Mouse (Mus musculus) thymus, postnatal 0 days (tissue): ENCODE data around the gene Krt10. TPM values are rescaled to one million over a fixed set of nuclear protein-coding genes. Genes with fewer than 3 reads are reported as not detected.

Experiments used
- DNase-seq: peaks from one replicate; pipeline ENCODE4 v3.0.0-alpha.2; 2015; ENCODE audit warnings: low spot score
- polyA plus RNA-seq: library from polyadenylated mRNA; unstranded; fragments of >200 nt; fragmentation: Nextera tagmentation; extraction: Ambion mirVana; gene quantifications from 2 replicates; pipeline ENCODE4 v1.2.1, GENCODE M21; 2015

The Krt10 gene
- polyA plus RNA-seq, 1 experiment from 2014 or later = 47.3 TPM

GRCm38 (mm10) chr11:99374803-99375202, 14.4 kb downstream of the Krt10 start, which contains the start of gene Krt28:
TSS of gene Krt28 (minus strand) at chr11:99374903.
- no peak for DNase-seq

- peak; percentile 74 for DNase-seq
Measured at GRCm38 (mm10) chr11:99369853-99370451, 19.2 kb downstream of the Krt10 start.

GRCm38 (mm10) chr11:99369229-99369628, 19.9 kb downstream of the Krt10 start:
- DNase-seq = no peak

GRCm38 (mm10) chr11:99366791-99367190, 22.4 kb downstream of the Krt10 start:
- peak; percentile 29 for DNase-seq

- DNase-seq = peak; percentile 37
Measured at GRCm38 (mm10) chr11:99364412-99364811, 24.8 kb downstream of the Krt10 start.

GRCm38 (mm10) chr11:99361423-99361822, 27.7 kb downstream of the Krt10 start:
- DNase-seq = no peak

- DNase-seq = no peak
Measured at GRCm38 (mm10) chr11:99351004-99351403, 38.2 kb downstream of the Krt10 start, which contains the start of gene Krt27. TSS of gene Krt27 (minus strand) at chr11:99351104.

GRCm38 (mm10) chr11:99339299-99339847, 49.8 kb downstream of the Krt10 start:
- DNase-seq = no peak

GRCm38 (mm10) chr11:99337866-99338265, 51.3 kb downstream of the Krt10 start, which contains the start of gene Krt26:
TSS of gene Krt26 (minus strand) at chr11:99337966.
- no peak for DNase-seq

Other genes starting within 250 kb of the Krt10 start
- gene Ccr7, start 234.3 kb downstream of the Krt10 start, polyA plus RNA-seq = 36.2 and 37.4 TPM in 2 replicates
- gene Smarce1, start 158.3 kb downstream of the Krt10 start, polyA plus RNA-seq = 227 and 240 TPM in 2 replicates
- 1.7 and 2.0 TPM in 2 replicates for gene Krt222, start 145.3 kb downstream of the Krt10 start, polyA plus RNA-seq
- 0.72 and 0.75 TPM in 2 replicates for gene Krt24, start 104.1 kb downstream of the Krt10 start, polyA plus RNA-seq
- gene Krt25, start 66.4 kb downstream of the Krt10 start, polyA plus RNA-seq = 0.35 and 0.39 TPM in 2 replicates
- gene Krt26, start 51.4 kb downstream of the Krt10 start, polyA plus RNA-seq = not detected in 2 replicates
- gene Krt27, start 38.3 kb downstream of the Krt10 start, polyA plus RNA-seq = 0.09 and 0.23 TPM in 2 replicates
- 0.27 and 0.30 TPM in 2 replicates for gene Krt28, start 14.5 kb downstream of the Krt10 start, polyA plus RNA-seq
- gene Krt12, start 32.9 kb upstream of the Krt10 start, polyA plus RNA-seq = 0.52 and 0.63 TPM in 2 replicates
- gene Krt20, start 48.8 kb upstream of the Krt10 start, polyA plus RNA-seq = 1.6 TPM in 2 replicates
- 1.8 and 2.4 TPM in 2 replicates for gene Krt23, start 103.8 kb upstream of the Krt10 start, polyA plus RNA-seq
- gene Krt39, start 132.0 kb upstream of the Krt10 start, polyA plus RNA-seq = not detected in 2 replicates
- not detected in 2 replicates for gene Krt40, start 153.8 kb upstream of the Krt10 start, polyA plus RNA-seq
- 0.33 TPM in 1 of 2 replicates, not detected in the other for gene Krtap3-3, start 161.5 kb upstream of the Krt10 start, polyA plus RNA-seq
- gene Krtap3-2, start 167.5 kb upstream of the Krt10 start, polyA plus RNA-seq = not detected in 2 replicates
- not detected in 2 replicates for gene Gm11939, start 170.1 kb upstream of the Krt10 start, polyA plus RNA-seq
- not detected in 2 replicates for gene Krtap3-1, start 177.3 kb upstream of the Krt10 start, polyA plus RNA-seq
- not detected in 2 replicates for gene Krtap1-5, start 191.7 kb upstream of the Krt10 start, polyA plus RNA-seq
- not detected in 2 replicates for gene Krtap1-4, start 194.3 kb upstream of the Krt10 start, polyA plus RNA-seq
- gene Krtap1-3, start 202.0 kb upstream of the Krt10 start, polyA plus RNA-seq = not detected in 2 replicates
- not detected in 2 replicates for gene Krtap9-3, start 208.7 kb upstream of the Krt10 start, polyA plus RNA-seq
- gene Gm11938, start 213.9 kb upstream of the Krt10 start, polyA plus RNA-seq = not detected in 2 replicates
- gene Gm11937, start 220.8 kb upstream of the Krt10 start, polyA plus RNA-seq = not detected in 2 replicates
- not detected in 2 replicates for gene Krtap2-4, start 225.5 kb upstream of the Krt10 start, polyA plus RNA-seq
- gene Gm11562, start 231.1 kb upstream of the Krt10 start, polyA plus RNA-seq = 0.27 TPM in 1 of 2 replicates, not detected in the other
- gene Krtap4-1, start 238.9 kb upstream of the Krt10 start, polyA plus RNA-seq = not detected in 2 replicates
- gene Krtap4-2, start 245.7 kb upstream of the Krt10 start, polyA plus RNA-seq = not detected in 2 replicates